Mouse (Mus musculus) lung, postnatal 0 days (tissue): Measurements from ENCODE around the gene 1700015G11Rik.

Experiments used
- CTCF ChIP-seq: IDR thresholded peaks from 2 replicates; pipeline ENCODE4 v1.5.1; 2016; ENCODE audit warnings: antibody characterized with exemption, mild to moderate bottlenecking
- EP300 ChIP-seq: IDR thresholded peaks from 2 replicates; pipeline ENCODE4 v1.6.1; 2016; ENCODE audit warnings: antibody characterized with exemption, mild to moderate bottlenecking, control low read depth

DNA sequence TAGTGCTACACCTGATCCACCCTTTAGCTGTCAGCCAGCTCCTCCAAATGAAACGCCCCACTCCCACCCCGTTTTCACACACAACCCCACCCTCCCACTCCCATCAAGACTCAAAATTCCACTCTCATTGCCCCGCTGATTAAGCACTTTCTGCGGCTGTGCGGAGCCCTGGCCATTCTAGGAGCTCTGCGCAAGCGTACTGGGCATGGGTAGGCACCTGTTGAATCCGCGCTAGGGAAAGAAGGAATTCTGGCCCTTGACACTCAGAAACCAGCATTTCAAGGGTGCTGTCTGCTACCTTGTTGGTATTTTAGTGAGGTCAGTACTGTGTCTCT, 9.3 kb downstream of the 1700015G11Rik start:
- TF ChIP-seq CTCF: no peak
- TF ChIP-seq EP300: no peak
